Mouse (Mus musculus) liver, embryonic 14.5 days (tissue): ENCODE data around the gene Fndc3a. TPM values are rescaled to one million over a fixed set of nuclear protein-coding genes. Genes with fewer than 3 reads are reported as not detected.
A peak's percentile ranks its signal among the peaks of the same experiment; 100 is the strongest.

Experiments used
- ATAC-seq: fragments of 200-750 bp; cut with Nextera tagmentation; 2 replicates; pipeline ENCODE4 v1.8.0; 2017; ENCODE audit warnings: moderate number of reproducible peaks, mild to moderate bottlenecking, moderate library complexity; ENCODE audit not compliant: insufficient read depth
- DNase-seq, 3 experiments: peaks; one replicate each; pipeline ENCODE4 v3.0.0-alpha.2; 2012 to 2013; ENCODE audit warnings: low read depth in 3 of 3, low spot score in 3 of 3
- H3K27ac ChIP-seq: fragments of 300-500 bp; sonication (generic); 2 replicates; pipeline ENCODE4 v1.5.1; 2014; ENCODE audit warnings: moderate library complexity, mild to moderate bottlenecking, control low read depth, inconsistent platforms
- H3K27me3 ChIP-seq: fragments of 300-500 bp; sonication (generic); 2 replicates; pipeline ENCODE4 v1.6.1; 2014; ENCODE audit warnings: mild to moderate bottlenecking, low read length, moderate library complexity; ENCODE audit not compliant: control insufficient read depth, insufficient read depth
- H3K36me3 ChIP-seq: fragments of 300-500 bp; sonication (generic); replicated peaks from 2 replicates; pipeline ENCODE4 v1.6.1; 2014; ENCODE audit warnings: low read depth; ENCODE audit not compliant: control insufficient read depth, insufficient read depth
- H3K4me1 ChIP-seq, 2 experiments: fragments of 200-500 bp in 1 of 2; fragments of 300-500 bp in 1 of 2; sonication (generic) in 1 of 2; replicated peaks; 2 replicates each; pipeline ENCODE4 v1.6.1; 2012 to 2014; ENCODE audit warnings: antibody characterized with exemption in 1 of 2, inconsistent platforms in 1 of 2, low read length in 1 of 2; ENCODE audit not compliant: control insufficient read depth in 2 of 2, insufficient read depth in 2 of 2
- H3K4me2 ChIP-seq: fragments of 300-500 bp; sonication (generic); 2 replicates; pipeline ENCODE4 v1.6.1; 2014; ENCODE audit warnings: low read depth, mild to moderate bottlenecking, control low read depth, moderate library complexity
- H3K4me3 ChIP-seq, 2 experiments: fragments of 200-500 bp in 1 of 2; fragments of 300-500 bp in 1 of 2; sonication (generic) in 1 of 2; 2 replicates each; pipeline ENCODE4 v1.5.1; 2012 to 2014; ENCODE audit warnings: low read depth in 2 of 2, low read length in 2 of 2, mild to moderate bottlenecking in 2 of 2, control low read depth in 1 of 2, inconsistent platforms in 1 of 2, moderate library complexity in 1 of 2; ENCODE audit not compliant: insufficient read depth in 1 of 2
- H3K9ac ChIP-seq: fragments of 300-500 bp; sonication (generic); replicated peaks from 2 replicates; pipeline ENCODE4 v1.6.1; 2014; ENCODE audit warnings: mild to moderate bottlenecking, control low read depth, moderate library complexity
- H3K9me3 ChIP-seq: fragments of 300-500 bp; sonication (generic); 2 replicates; pipeline ENCODE4 v1.6.1; 2016; ENCODE audit warnings: low read length, mixed read lengths; ENCODE audit not compliant: control insufficient read depth
- CTCF ChIP-seq: IDR thresholded peaks from 2 replicates; pipeline ENCODE4 v1.5.1; 2016; ENCODE audit warnings: antibody characterized with exemption, low read depth, control low read depth
- EP300 ChIP-seq: IDR thresholded peaks from 2 replicates; pipeline ENCODE4 v1.6.1; 2016; ENCODE audit warnings: antibody characterized with exemption, low read depth
- WGBS: fragments of 180-500 bp; shearing (Covaris S2); extraction: QIAGEN DNeasy Blood & Tissue Kit; methylation state at CpG from one replicate; pipeline ENCODE4 v1.1.7; 2014; ENCODE audit not compliant: insufficient replicate concordance; 5-methylcytosine and 5-hydroxymethylcytosine counted together
- polyA plus RNA-seq, 2 experiments: library from polyadenylated mRNA; depleted of rRNA in 1 of 2; stranded (reverse) in 1 of 2; unstranded in 1 of 2; fragments of >200 nt; fragmentation: Nextera tagmentation in 1 of 2; extraction: Ambion mirVana in 1 of 2; gene quantifications; 2 replicates each; pipeline versions ENCODE4 v1.2.1 to v1.2.3; 2012 to 2014

Gene Fndc3a
- polyA plus RNA-seq, 2 experiments: 5.5 to 6.8 TPM

GRCm38 (mm10) chr14:72722274-72723053 is 12.7 kb upstream of the Fndc3a start:
- Histone ChIP-seq H3K27me3 (no peaks in the 10 kb centered on the region), H3K4me2 (no peak overlapping the region), H3K27ac (no peak overlapping the region), H3K36me3 (no peaks in the 10 kb centered on the region), H3K4me1 (no peaks in the 10 kb centered on the region), H3K9me3 (no peaks in the 10 kb centered on the region), H3K9ac (no peak overlapping the region), H3K4me3 (no peak overlapping the region)
- no peak for DNase-seq
- ATAC-seq: no peak
- WGBS: 50% methylated on average over 3 of the region's 3 CpGs
- TF ChIP-seq CTCF: no peak
- TF ChIP-seq EP300: no peak

- H3K4me1 ChIP-seq: no peaks in the 10 kb centered on the region
- WGBS: 54% methylated on average over 4 of the region's 4 CpGs
- H3K4me2 ChIP-seq: no peak overlapping the region
- H3K36me3 ChIP-seq: no peaks in the 10 kb centered on the region
- H3K9ac ChIP-seq: no peak overlapping the region
- no peak for ATAC-seq
- H3K27ac ChIP-seq: no peak overlapping the region
- no peak for DNase-seq
- no peak for TF ChIP-seq CTCF
- no peak for TF ChIP-seq EP300
- H3K4me3 ChIP-seq: no peak overlapping the region
- H3K9me3 ChIP-seq: no peaks in the 10 kb centered on the region
- peaks cover under 1% of the 10 kb centered on the region for H3K27me3 ChIP-seq
Measured at GRCm38 (mm10) chr14:72716175-72716574, 6.4 kb upstream of the Fndc3a start.

DNA sequence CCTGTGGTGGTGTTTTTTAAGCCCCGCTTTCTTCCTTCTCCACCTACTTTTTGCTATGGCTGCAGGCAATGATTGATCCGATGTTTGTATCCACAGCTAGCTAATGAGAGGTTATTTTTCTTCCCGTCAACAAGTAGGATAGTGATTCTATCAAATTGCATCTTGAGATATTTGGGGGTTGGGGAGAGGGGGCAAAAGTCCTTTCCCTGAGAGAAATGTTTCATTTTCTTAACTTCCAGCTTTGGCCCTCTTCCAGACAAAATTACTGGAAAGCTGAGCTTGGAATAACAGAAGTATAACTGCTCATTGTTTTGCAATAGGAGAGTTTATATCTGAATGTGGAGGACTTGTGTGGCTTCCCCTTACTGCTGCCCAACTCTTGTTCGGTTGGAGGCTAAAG is 1.3 kb upstream of the Fndc3a start:
- H3K27me3 ChIP-seq: peaks cover 14% of the 10 kb centered on the region
- H3K4me2 ChIP-seq: peak overlapping the region; percentile 90; the same call in 1 of the 2 replicates
- TF ChIP-seq EP300 (no peak), CTCF (no peak)
- peaks cover 4 to 7% of the 10 kb centered on the region in 2 experiments; a peak in 2 of 4 replicates for H3K4me1 ChIP-seq
- DNase-seq (no peak), ATAC-seq (no peak)
- no peaks in the 10 kb centered on the region for H3K36me3 ChIP-seq
- no peaks in the 10 kb centered on the region for H3K9me3 ChIP-seq
- H3K27ac ChIP-seq: no peak overlapping the region
- WGBS: 45% methylated on average over 4 of the region's 4 CpGs
- H3K4me3 ChIP-seq: no peak overlapping the region
- H3K9ac ChIP-seq: no peak overlapping the region

DNA sequence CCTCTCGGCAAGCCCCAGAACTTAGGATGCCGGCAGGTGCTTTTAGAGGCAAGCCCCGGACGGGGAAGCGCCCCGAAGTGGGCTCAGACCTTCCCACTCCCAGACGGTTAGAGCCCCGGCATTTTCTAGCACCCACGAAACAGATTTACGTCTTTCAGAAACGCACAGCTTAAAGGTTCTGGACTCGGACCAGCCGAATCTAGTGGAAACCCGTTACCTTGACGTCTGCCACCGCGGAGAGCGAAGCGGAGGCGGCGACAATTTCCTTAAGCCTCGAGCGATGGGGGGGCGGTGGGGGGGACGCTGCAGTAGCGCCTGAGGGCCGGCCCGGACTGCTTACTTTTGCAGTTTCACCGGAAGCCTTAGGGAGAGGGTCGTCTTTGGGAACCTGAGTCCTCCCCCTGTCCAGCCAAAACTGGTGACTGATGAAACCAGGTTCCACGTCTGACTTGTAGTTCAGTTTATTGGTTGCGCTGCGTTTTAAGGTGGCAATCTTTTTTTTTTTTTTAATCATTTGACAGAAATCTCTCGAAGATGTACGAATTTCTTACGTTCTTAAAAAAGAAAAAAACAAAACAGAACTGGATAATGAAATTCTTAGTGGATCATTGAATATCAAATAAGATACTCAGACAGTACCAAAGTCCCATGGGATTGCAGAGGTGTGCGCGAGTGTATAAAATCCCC is 681 bp upstream of the Fndc3a start:
- TF ChIP-seq EP300 (no peak), CTCF (no peak)
- Histone ChIP-seq H3K27ac (no peak overlapping the region), H3K27me3 (peaks cover 14% of the 10 kb centered on the region), H3K4me1 (peaks cover 4 to 7% of the 10 kb centered on the region in 2 experiments; a peak in 2 of 4 replicates), H3K9ac (peak overlapping the region; percentile 95), H3K9me3 (no peaks in the 10 kb centered on the region), H3K4me2 (peak overlapping the region; percentile 90), H3K4me3 (peak overlapping the region; percentile 88 to 95), H3K36me3 (no peaks in the 10 kb centered on the region)
- 3% methylated on average over 38 of the region's 38 CpGs for WGBS
- peak; percentile 25; the same call in 1 of the 2 replicates for ATAC-seq
- DNase-seq: peak in 1 of 3 experiments; percentile 16
